Mouse (Mus musculus) neural tube, embryonic 11.5 days (tissue): ENCODE results near the gene Thbs1. TPM values are rescaled to one million over a fixed set of nuclear protein-coding genes. Genes with fewer than 3 reads are reported as not detected.

Source experiments
- ATAC-seq: fragments of 200-750 bp; cut with Nextera tagmentation; 2 replicates; pipeline ENCODE4 v1.8.0; 2017; ENCODE audit warnings: moderate number of reproducible peaks, mild to moderate bottlenecking, moderate TSS enrichment, moderate library complexity; ENCODE audit not compliant: insufficient read depth, low FRiP score, low TSS enrichment
- DNase-seq: peaks from one replicate; pipeline ENCODE4 v3.0.0-alpha.2; 2015; ENCODE audit warnings: low spot score
- H3K27ac ChIP-seq: fragments of 300-500 bp; sonication (generic); 2 replicates; pipeline ENCODE4 v1.5.1; 2014; ENCODE audit warnings: low read depth, mild to moderate bottlenecking, low read length
- H3K27me3 ChIP-seq: fragments of 300-500 bp; sonication (generic); 2 replicates; pipeline ENCODE4 v1.6.1; 2014; ENCODE audit warnings: mild to moderate bottlenecking, low read length, mixed read lengths; ENCODE audit not compliant: control insufficient read depth, insufficient read depth
- H3K36me3 ChIP-seq: fragments of 300-500 bp; sonication (generic); 2 replicates; pipeline ENCODE4 v1.6.1; 2014; ENCODE audit warnings: mild to moderate bottlenecking, low read length, moderate library complexity, mixed read lengths; ENCODE audit not compliant: control insufficient read depth, insufficient read depth
- H3K4me1 ChIP-seq: fragments of 300-500 bp; sonication (generic); 2 replicates; pipeline ENCODE4 v1.6.1; 2014; ENCODE audit warnings: low read length, mixed read lengths; ENCODE audit not compliant: control insufficient read depth, insufficient read depth
- H3K4me2 ChIP-seq: fragments of 300-500 bp; sonication (generic); 2 replicates; pipeline ENCODE4 v1.6.1; 2014; ENCODE audit warnings: low read depth, mild to moderate bottlenecking, moderate library complexity
- H3K4me3 ChIP-seq: fragments of 300-500 bp; sonication (generic); 2 replicates; pipeline ENCODE4 v1.5.1; 2014; ENCODE audit warnings: low read depth, low read length
- H3K9ac ChIP-seq: fragments of 300-500 bp; sonication (generic); 2 replicates; pipeline ENCODE4 v1.6.1; 2014; ENCODE audit warnings: mild to moderate bottlenecking, low read length
- H3K9me3 ChIP-seq: fragments of 300-500 bp; sonication (generic); 2 replicates; pipeline ENCODE4 v1.6.1; 2016; ENCODE audit warnings: low read length; ENCODE audit not compliant: control insufficient read depth
- WGBS: fragments of 180-500 bp; shearing (Covaris S2); extraction: QIAGEN DNeasy Blood & Tissue Kit; methylation state at CpG from one replicate; pipeline ENCODE4 v1.1.7; 2014; 5-methylcytosine and 5-hydroxymethylcytosine counted together
- polyA plus RNA-seq: library from polyadenylated mRNA; unstranded; fragments of >200 nt; fragmentation: Nextera tagmentation; extraction: Ambion mirVana; gene quantifications from 2 replicates; pipeline ENCODE4 v1.2.1, GENCODE M21; 2014

The Thbs1 gene
- polyA plus RNA-seq, 1 experiment from 2014 or later: 36.9 TPM

DNA sequence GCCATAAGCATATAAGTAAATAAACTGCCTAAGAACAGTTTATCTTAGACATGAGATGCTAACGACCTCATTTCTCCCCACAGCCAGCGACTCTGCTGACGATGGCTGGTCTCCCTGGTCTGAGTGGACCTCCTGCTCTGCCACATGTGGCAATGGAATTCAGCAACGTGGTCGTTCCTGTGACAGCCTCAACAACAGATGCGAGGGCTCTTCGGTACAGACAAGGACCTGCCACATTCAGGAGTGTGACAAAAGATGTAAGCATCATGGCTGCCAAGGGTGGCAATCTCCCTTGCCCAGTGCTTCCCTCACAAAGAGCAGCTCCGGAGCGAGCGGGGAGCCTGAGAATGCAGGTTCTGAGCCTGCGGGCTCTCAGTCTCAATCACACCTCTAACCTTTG lies 5.7 kb downstream of the Thbs1 start:
- Histone ChIP-seq H3K27me3 (0 out of 2 replicates have a peak, but pooled peaks cover 5% of the 10 kb centered on the region), H3K36me3 (no peaks in the 10 kb centered on the region; the same call in none of the 2 replicates), H3K4me3 (no peak overlapping the region), H3K4me1 (no peaks in the 10 kb centered on the region), H3K27ac (no peak overlapping the region), H3K4me2 (no peak overlapping the region), H3K9me3 (no peaks in the 10 kb centered on the region), H3K9ac (no peak overlapping the region)
- ATAC-seq: no peak
- WGBS: 81% methylated on average over 11 of the region's 11 CpGs
- no peak for DNase-seq

DNA sequence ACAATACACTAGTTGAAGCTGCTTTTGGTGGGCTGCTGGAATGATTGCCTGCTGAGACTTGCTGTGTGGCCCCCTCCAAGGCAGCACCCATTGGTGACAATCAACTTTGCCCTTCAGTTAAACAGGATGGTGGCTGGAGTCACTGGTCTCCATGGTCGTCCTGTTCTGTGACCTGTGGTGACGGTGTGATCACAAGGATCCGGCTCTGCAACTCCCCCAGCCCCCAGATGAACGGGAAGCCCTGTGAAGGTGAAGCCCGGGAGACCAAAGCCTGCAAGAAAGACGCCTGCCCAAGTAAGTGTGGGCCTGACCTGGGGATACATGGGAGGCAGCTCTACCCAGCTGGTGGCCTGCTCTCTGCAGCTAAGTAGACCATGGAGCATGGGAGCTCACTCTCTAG lies 6.4 kb downstream of the Thbs1 start:
- H3K27me3 ChIP-seq: 0 out of 2 replicates have a peak, but pooled peaks cover 2% of the 10 kb centered on the region
- H3K9me3 ChIP-seq: no peaks in the 10 kb centered on the region
- H3K27ac ChIP-seq: no peak overlapping the region
- H3K4me1 ChIP-seq: no peaks in the 10 kb centered on the region
- H3K4me2 ChIP-seq: no peak overlapping the region
- no peak for ATAC-seq
- no peak overlapping the region for H3K4me3 ChIP-seq
- WGBS: 82% methylated on average over 6 of the region's 6 CpGs
- H3K36me3 ChIP-seq: no peaks in the 10 kb centered on the region; the same call in none of the 2 replicates
- no peak for DNase-seq
- no peak overlapping the region for H3K9ac ChIP-seq

DNA sequence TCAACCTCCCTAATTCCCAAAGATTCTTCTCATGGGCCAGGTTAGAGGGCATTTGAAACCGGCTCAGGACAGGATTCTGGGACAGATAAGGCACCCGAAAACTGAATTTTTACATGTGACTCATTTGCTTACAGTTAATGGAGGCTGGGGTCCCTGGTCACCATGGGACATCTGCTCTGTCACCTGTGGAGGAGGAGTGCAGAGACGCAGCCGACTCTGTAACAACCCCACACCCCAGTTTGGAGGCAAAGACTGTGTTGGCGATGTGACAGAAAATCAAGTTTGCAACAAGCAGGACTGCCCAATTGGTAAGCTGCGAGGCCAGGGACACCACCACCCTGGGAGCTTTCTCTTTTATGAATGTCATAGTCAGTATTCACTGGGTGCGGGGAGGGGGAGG lies 6.8 kb downstream of the Thbs1 start:
- no peak for ATAC-seq
- no peaks in the 10 kb centered on the region for H3K27me3 ChIP-seq
- no peak overlapping the region for H3K4me2 ChIP-seq
- H3K4me3 ChIP-seq: no peak overlapping the region
- WGBS: 95% methylated on average over 7 of the region's 7 CpGs
- no peaks in the 10 kb centered on the region for H3K9me3 ChIP-seq
- no peak for DNase-seq
- no peak overlapping the region for H3K9ac ChIP-seq
- no peak overlapping the region for H3K27ac ChIP-seq
- no peaks in the 10 kb centered on the region; the same call in none of the 2 replicates for H3K36me3 ChIP-seq
- no peaks in the 10 kb centered on the region for H3K4me1 ChIP-seq

DNA sequence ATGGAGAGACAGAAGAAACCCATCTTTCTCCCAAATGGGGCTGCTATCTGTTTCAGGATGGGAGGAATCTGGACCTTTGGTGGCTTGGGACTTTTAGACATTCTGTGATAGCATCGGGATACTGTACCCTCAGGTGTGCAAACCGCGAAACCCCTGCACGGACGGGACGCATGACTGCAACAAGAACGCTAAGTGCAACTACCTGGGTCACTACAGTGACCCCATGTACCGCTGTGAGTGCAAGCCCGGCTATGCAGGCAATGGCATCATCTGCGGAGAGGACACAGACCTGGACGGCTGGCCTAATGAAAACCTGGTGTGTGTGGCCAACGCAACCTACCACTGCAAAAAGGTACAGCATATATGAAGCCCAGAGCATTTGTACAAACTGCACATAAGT lies 8.0 kb downstream of the Thbs1 start:
- Histone ChIP-seq H3K4me2 (no peak overlapping the region), H3K27me3 (no peaks in the 10 kb centered on the region), H3K4me1 (no peaks in the 10 kb centered on the region), H3K9ac (no peak overlapping the region), H3K27ac (no peak overlapping the region), H3K9me3 (no peaks in the 10 kb centered on the region), H3K4me3 (no peak overlapping the region), H3K36me3 (no peaks in the 10 kb centered on the region; the same call in none of the 2 replicates)
- no peak for ATAC-seq
- 97% methylated on average over 12 of the region's 12 CpGs for WGBS
- no peak for DNase-seq

DNA sequence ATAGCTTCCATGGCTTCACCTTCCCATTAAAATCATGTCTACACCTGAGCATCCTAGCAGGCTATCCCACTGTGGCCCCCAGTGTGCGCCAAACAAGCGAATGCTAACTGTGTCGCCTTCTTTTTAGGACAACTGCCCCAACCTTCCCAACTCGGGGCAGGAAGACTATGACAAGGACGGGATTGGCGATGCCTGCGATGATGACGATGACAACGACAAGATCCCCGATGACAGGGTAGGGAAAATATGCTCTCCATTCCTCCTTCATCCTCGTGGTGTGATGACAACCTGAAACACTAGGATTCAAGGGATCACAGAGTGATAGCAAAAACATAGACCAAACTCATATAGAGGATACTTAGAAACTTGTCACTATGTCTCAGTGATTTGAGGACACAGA lies 8.4 kb downstream of the Thbs1 start:
- DNase-seq (no peak), ATAC-seq (no peak)
- WGBS: 96% methylated on average over 11 of the region's 11 CpGs
- no peaks in the 10 kb centered on the region for H3K27me3 ChIP-seq
- H3K4me1 ChIP-seq: no peaks in the 10 kb centered on the region
- H3K9me3 ChIP-seq: no peaks in the 10 kb centered on the region
- H3K4me2 ChIP-seq: no peak overlapping the region
- no peak overlapping the region for H3K4me3 ChIP-seq
- no peaks in the 10 kb centered on the region; the same call in none of the 2 replicates for H3K36me3 ChIP-seq
- no peak overlapping the region for H3K9ac ChIP-seq
- H3K27ac ChIP-seq: no peak overlapping the region

DNA sequence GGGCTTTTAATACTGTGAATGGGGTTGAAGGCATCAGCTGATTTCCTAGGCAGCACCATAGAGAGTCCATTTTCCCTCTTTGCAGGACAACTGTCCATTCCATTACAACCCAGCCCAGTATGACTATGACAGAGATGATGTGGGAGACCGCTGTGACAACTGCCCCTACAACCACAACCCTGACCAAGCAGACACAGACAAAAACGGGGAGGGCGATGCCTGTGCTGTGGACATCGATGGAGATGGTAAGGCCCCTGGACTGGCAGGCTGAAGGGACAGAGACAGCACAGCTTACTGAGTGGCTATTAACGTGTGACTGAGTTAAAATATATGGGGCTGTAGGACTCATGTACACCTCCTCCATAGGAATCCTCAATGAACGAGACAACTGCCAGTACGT lies 9.1 kb downstream of the Thbs1 start:
- no peaks in the 10 kb centered on the region for H3K9me3 ChIP-seq
- H3K4me3 ChIP-seq: no peak overlapping the region
- H3K36me3 ChIP-seq: no peaks in the 10 kb centered on the region; the same call in none of the 2 replicates
- no peak overlapping the region for H3K4me2 ChIP-seq
- no peaks in the 10 kb centered on the region for H3K27me3 ChIP-seq
- WGBS: 90% methylated on average over 7 of the region's 7 CpGs
- H3K27ac ChIP-seq: no peak overlapping the region
- no peak for DNase-seq
- ATAC-seq: no peak
- H3K9ac ChIP-seq: no peak overlapping the region
- H3K4me1 ChIP-seq: no peaks in the 10 kb centered on the region

DNA sequence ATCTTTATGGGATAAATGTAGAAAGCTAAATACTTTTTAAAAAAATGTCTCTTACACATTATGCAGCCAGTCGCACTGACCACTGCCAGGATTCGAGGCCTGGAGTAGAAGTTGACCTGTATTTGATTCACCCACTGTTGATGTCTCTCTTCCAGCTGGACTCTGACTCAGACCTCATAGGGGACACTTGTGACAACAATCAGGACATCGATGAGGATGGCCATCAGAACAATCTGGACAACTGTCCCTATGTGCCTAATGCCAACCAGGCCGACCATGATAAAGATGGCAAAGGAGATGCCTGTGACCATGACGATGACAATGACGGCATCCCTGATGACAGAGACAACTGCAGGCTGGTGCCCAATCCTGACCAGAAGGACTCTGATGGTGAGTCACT lies 10.6 kb downstream of the Thbs1 start:
- H3K36me3 ChIP-seq: no peaks in the 10 kb centered on the region; the same call in none of the 2 replicates
- H3K4me1 ChIP-seq: no peaks in the 10 kb centered on the region
- no peak for ATAC-seq
- no peaks in the 10 kb centered on the region for H3K9me3 ChIP-seq
- no peak overlapping the region for H3K9ac ChIP-seq
- no peak overlapping the region for H3K4me3 ChIP-seq
- H3K27me3 ChIP-seq: no peaks in the 10 kb centered on the region
- H3K4me2 ChIP-seq: no peak overlapping the region
- DNase-seq: no peak
- no peak overlapping the region for H3K27ac ChIP-seq
- WGBS: 92% methylated on average over 6 of the region's 6 CpGs

DNA sequence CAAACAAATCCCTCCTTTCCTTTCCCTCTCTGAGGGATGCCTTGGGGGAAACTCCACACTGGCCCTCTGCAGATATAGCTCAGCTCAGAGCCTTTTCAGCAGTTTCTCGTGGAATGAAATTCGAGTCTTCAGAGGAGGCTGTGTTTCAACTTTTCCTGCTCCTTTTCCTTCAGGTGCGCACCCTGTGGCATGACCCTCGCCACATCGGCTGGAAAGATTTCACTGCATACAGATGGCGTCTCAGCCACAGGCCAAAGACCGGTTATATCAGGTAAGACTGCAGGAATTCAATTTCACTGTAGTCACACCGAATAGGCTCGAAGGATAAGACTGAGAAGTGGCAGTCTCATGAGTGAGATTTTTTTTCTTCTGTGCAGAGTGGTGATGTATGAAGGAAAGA lies 12.1 kb downstream of the Thbs1 start:
- H3K4me3 ChIP-seq: no peak overlapping the region

DNA sequence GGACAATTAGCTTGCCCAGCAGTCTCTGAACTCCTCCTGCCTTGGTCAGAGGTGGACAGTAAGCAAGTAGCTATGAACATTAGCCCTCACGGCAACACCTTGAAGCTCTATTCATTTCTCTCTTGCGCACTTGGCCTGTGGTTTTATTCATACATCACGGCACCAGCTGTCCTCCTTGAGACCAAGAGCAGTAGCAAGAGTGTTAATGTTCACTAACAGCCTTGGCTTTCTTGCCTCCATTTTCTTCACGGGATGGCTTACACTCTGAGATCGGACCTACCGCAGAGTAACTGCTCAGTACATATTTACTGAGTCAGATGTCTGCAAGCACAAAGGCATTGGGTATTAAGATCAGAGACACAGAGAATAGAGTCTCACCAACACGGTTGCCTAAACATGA lies 12.8 kb downstream of the Thbs1 start:
- no peaks in the 10 kb centered on the region; the same call in 1 of the 2 replicates for H3K36me3 ChIP-seq
- H3K27ac ChIP-seq: no peak overlapping the region
- H3K9ac ChIP-seq: no peak overlapping the region
- no peak overlapping the region for H3K4me3 ChIP-seq
- H3K4me2 ChIP-seq: no peak overlapping the region
- WGBS: 88% methylated on average over 7 of the region's 7 CpGs
- H3K27me3 ChIP-seq: no peaks in the 10 kb centered on the region
- DNase-seq: no peak
- no peaks in the 10 kb centered on the region for H3K4me1 ChIP-seq
- no peak for ATAC-seq
- no peaks in the 10 kb centered on the region for H3K9me3 ChIP-seq

More for the DNA sequence above, 12.1 kb downstream of the Thbs1 start:
- Histone ChIP-seq H3K4me1 (no peaks in the 10 kb centered on the region), H3K4me2 (no peak overlapping the region), H3K27ac (no peak overlapping the region), H3K9me3 (no peaks in the 10 kb centered on the region), H3K36me3 (no peaks in the 10 kb centered on the region; the same call in 1 of the 2 replicates), H3K9ac (no peak overlapping the region), H3K27me3 (no peaks in the 10 kb centered on the region)
- DNase-seq (no peak), ATAC-seq (no peak)
- WGBS: 89% methylated on average over 9 of the region's 9 CpGs
